Mouse (Mus musculus) ES-Bruce4 (cell line): Measurements from ENCODE around the gene Mdga1.

Experiments
- CTCF ChIP-seq: IDR thresholded peaks from one replicate; pipeline ENCODE4 v1.8.1; 2011; ENCODE audit warnings: low read depth, low read length
- EP300 ChIP-seq: IDR thresholded peaks from 2 replicates; pipeline ENCODE4 v1.6.1; 2011; ENCODE audit warnings: low read depth, low read length; ENCODE audit not compliant: insufficient read depth
- POLR2A ChIP-seq: IDR thresholded peaks from one replicate; pipeline ENCODE4 v1.8.1; 2011; ENCODE audit warnings: low read length; ENCODE audit not compliant: insufficient read depth

- TF ChIP-seq CTCF = no peak
- TF ChIP-seq POLR2A = no peak
- no peak for TF ChIP-seq EP300
Measured at GRCm38 (mm10) chr17:29790231-29790740, 179.6 kb downstream of the Mdga1 start.
